Mouse (Mus musculus): ENCODE data around the gene Ccdc47. TPM values are rescaled to one million over a fixed set of nuclear protein-coding genes. Genes with fewer than 3 reads are reported as not detected.

Gene Ccdc47
- polyA plus RNA-seq, 1 experiment: 21.5 TPM

DNA sequence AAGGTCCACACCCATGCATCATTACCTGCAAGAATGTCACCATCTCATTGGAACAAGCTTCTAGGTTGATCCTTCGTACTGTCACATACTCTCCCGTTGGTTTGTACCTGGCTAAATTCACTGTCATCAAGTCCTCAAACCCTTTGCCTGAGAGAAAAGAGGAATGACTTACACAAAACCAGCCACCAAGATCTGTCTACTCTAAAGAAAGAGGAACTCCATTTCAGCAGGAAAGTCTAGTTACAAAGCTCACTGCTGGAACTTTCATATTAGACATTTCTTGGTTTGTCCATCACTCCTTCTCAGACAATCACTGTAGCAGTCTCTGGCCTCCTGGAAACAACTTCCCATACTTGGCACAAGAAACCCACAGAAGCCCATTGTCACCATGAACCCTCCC, 42.9 kb downstream of the Ccdc47 start:
- DNase-seq: no peak
- 86% methylated on average over 2 of the region's 2 CpGs for WGBS
- H3K4me1 ChIP-seq (ENCODE audit: control insufficient read depth, insufficient read depth, low read length): no peaks in the 10 kb centered on the region

DNA sequence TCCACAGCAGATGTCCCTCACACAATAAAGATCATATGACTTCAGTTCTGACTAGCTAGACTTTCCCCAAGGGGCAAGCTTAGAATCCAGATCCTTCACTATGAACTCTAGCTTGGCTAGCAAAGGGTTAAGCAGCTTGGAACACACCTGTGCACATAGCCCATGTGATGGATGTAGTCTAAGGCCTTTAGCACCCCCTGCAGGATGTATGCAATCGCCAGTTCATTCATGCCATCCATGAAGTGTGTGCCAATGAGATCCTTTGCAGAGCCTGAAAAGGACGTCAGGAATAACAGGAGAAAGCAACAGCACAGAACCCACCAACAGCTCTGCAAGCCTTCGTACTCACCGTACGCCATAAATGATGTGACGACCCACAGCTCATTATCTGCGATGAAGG, 45.3 kb downstream of the Ccdc47 start:
- Histone ChIP-seq H3K4me1 (ENCODE audit: control insufficient read depth, insufficient read depth, low read length) (no peaks in the 10 kb centered on the region), H3K4me3 (replicated peaks; ENCODE audit: extremely low read depth, low read depth, low read length) (no peak overlapping the region)
- DNase-seq: no peak
- 77% methylated on average over 7 of the region's 7 CpGs for WGBS
- TF ChIP-seq POLR2A (IDR thresholded peaks at IDR 0.05; ENCODE audit: borderline replicate concordance, extremely low read depth, low read depth, low read length): no peak
- peak; percentile 22; the same call in 1 of the 2 replicates for TF ChIP-seq CTCF (IDR thresholded peaks at IDR 0.05; ENCODE audit: insufficient read depth, low read length)

More for the DNA sequence above, 42.9 kb downstream of the Ccdc47 start:
- no peak overlapping the region for H3K4me3 ChIP-seq (replicated peaks; ENCODE audit: extremely low read depth, low read depth, low read length)
- no peak for TF ChIP-seq CTCF (IDR thresholded peaks at IDR 0.05; ENCODE audit: insufficient read depth, low read length)
- TF ChIP-seq POLR2A (IDR thresholded peaks at IDR 0.05; ENCODE audit: borderline replicate concordance, extremely low read depth, low read depth, low read length): no peak

GRCm38 (mm10) chr11:106167435-106167834, 48.7 kb downstream of the Ccdc47 start:
- Histone ChIP-seq H3K4me1 (ENCODE audit: control insufficient read depth, insufficient read depth, low read length) (peaks cover 15% of the 10 kb centered on the region; the same call in 1 of the 2 replicates), H3K4me3 (replicated peaks; ENCODE audit: extremely low read depth, low read depth, low read length) (no peak overlapping the region)
- DNase-seq: no peak
- 63% methylated on average over 5 of the region's 5 CpGs for WGBS
- no peak for TF ChIP-seq CTCF (IDR thresholded peaks at IDR 0.05; ENCODE audit: insufficient read depth, low read length)
- no peak for TF ChIP-seq POLR2A (IDR thresholded peaks at IDR 0.05; ENCODE audit: borderline replicate concordance, extremely low read depth, low read depth, low read length)

GRCm38 (mm10) chr11:106164601-106165180, 51.5 kb downstream of the Ccdc47 start:
- 85% methylated on average over 16 of the region's 16 CpGs for WGBS

GRCm38 (mm10) chr11:106163546-106163945, 52.6 kb downstream of the Ccdc47 start:
- WGBS: 40% methylated on average over 4 of the region's 4 CpGs
- Histone ChIP-seq H3K4me1 (ENCODE audit: control insufficient read depth, insufficient read depth, low read length) (peaks cover 27% of the 10 kb centered on the region), H3K4me3 (replicated peaks; ENCODE audit: extremely low read depth, low read depth, low read length) (no peak overlapping the region)
- DNase-seq: no peak
- TF ChIP-seq CTCF (IDR thresholded peaks at IDR 0.05; ENCODE audit: insufficient read depth, low read length): no peak
- no peak for TF ChIP-seq POLR2A (IDR thresholded peaks at IDR 0.05; ENCODE audit: borderline replicate concordance, extremely low read depth, low read depth, low read length)

More at GRCm38 (mm10) chr11:106164601-106165180, 51.5 kb downstream of the Ccdc47 start:
- peaks cover 19% of the 10 kb centered on the region; the same call in 1 of the 2 replicates for H3K4me1 ChIP-seq (ENCODE audit: control insufficient read depth, insufficient read depth, low read length)
- TF ChIP-seq POLR2A (IDR thresholded peaks at IDR 0.05; ENCODE audit: borderline replicate concordance, extremely low read depth, low read depth, low read length) (no peak), CTCF (IDR thresholded peaks at IDR 0.05; ENCODE audit: insufficient read depth, low read length) (no peak)
- H3K4me3 ChIP-seq (replicated peaks; ENCODE audit: extremely low read depth, low read depth, low read length): no peak overlapping the region
- no peak for DNase-seq

DNA sequence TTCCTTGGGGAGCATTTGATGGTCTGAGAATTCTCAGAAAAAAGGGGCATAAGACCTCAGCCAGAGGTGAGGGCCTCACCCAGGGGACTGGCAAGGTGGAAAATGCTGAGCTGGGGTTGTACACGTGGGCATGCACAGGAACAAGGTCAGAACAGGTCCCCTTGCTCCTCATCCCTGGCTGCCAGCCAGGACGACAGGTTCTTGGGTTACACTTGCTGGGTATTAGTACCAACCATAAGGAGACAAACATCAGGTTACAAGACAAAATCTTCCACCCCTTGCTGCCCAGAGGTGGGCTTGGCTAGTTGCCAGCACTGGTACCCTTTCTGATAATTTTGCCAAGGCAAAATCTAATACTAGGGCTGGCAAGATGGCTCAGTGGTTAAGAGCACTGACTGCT, 53.9 kb downstream of the Ccdc47 start:
- 88% methylated on average over 2 of the region's 2 CpGs for WGBS
- DNase-seq: no peak

GRCm38 (mm10) chr11:106160841-106161721, 55.1 kb downstream of the Ccdc47 start, which contains the start of the genes Gm10840 and Limd2:
Gene Gm10840 (plus strand): TSS chr11:106160850.
Gene Limd2 (minus strand): TSS chr11:106160860.
- TF ChIP-seq CTCF (IDR thresholded peaks at IDR 0.05; ENCODE audit: insufficient read depth, low read length) (no peak), POLR2A (IDR thresholded peaks at IDR 0.05; ENCODE audit: borderline replicate concordance, extremely low read depth, low read depth, low read length) (peak; percentile 24; the same call in 1 of the 2 replicates)
- peak within 1 kb of the TSS; percentile 96 for H3K4me3 ChIP-seq (replicated peaks; ENCODE audit: extremely low read depth, low read depth, low read length)
- H3K4me1 ChIP-seq (ENCODE audit: control insufficient read depth, insufficient read depth, low read length): peaks cover 34% of the 10 kb centered on the region
- WGBS: 48% methylated on average over 22 of the region's 22 CpGs
- DNase-seq: no peak

More for the DNA sequence above, 53.9 kb downstream of the Ccdc47 start:
- no peak overlapping the region for H3K4me3 ChIP-seq (replicated peaks; ENCODE audit: extremely low read depth, low read depth, low read length)
- TF ChIP-seq CTCF (IDR thresholded peaks at IDR 0.05; ENCODE audit: insufficient read depth, low read length) (no peak), POLR2A (IDR thresholded peaks at IDR 0.05; ENCODE audit: borderline replicate concordance, extremely low read depth, low read depth, low read length) (no peak)
- peaks cover 32% of the 10 kb centered on the region for H3K4me1 ChIP-seq (ENCODE audit: control insufficient read depth, insufficient read depth, low read length)

GRCm38 (mm10) chr11:106159921-106160840, 56.0 kb downstream of the Ccdc47 start:
- peaks cover 34% of the 10 kb centered on the region for H3K4me1 ChIP-seq (ENCODE audit: control insufficient read depth, insufficient read depth, low read length)
- under 1% methylated on average over 104 of the region's 106 CpGs for WGBS
- TF ChIP-seq POLR2A (IDR thresholded peaks at IDR 0.05; ENCODE audit: borderline replicate concordance, extremely low read depth, low read depth, low read length) (peak; percentile 67; the same call in 1 of the 2 replicates), CTCF (IDR thresholded peaks at IDR 0.05; ENCODE audit: insufficient read depth, low read length) (no peak)
- peak; percentile 79 for DNase-seq
- peak overlapping the region; percentile 96 for H3K4me3 ChIP-seq (replicated peaks; ENCODE audit: extremely low read depth, low read depth, low read length)
